Mouse (Mus musculus): ENCODE measurements around the gene Panx1. TPM values are rescaled to one million over a fixed set of nuclear protein-coding genes. Genes with fewer than 3 reads are reported as not detected.

Panx1 gene
- polyA plus RNA-seq, 1 experiment: 18.5 TPM

DNA sequence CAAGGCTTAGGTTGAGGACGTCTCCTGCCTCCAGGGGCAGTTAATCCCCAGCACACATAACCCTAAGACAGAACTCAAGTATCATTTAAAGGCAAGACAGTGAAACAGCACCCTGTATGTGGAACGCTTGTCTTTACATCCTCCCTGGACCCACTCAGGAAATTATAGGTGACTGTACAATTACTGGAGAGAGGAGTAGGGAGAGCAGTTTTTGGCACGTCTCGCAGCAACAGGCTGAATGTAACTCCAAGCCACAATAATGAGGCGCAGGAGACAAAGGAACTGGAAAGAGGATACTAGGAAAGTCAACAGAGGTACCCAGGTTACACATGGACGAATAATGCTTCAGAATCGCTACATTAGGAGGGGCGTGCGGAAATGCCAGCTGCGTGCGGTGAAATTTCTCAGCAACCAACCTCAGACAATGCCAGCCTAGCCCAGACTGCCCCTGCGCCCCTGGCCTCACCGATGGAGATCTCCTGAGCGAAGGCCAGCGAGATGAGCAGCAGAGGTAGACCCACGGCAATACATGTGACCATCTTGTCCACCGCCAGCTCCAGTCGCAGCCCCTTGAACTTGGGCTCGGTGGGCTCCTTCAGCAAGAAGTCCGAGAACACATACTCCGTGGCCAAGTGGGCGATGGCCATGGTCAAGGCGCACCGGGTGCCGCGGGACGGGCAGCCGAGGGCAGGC, 741 bp downstream of the Panx1 start:
- Histone ChIP-seq H3K4me3 (replicated peaks; ENCODE audit: insufficient read depth, low read depth, low read length) (peak overlapping the region; percentile 75), H3K27ac (ENCODE audit: insufficient read depth, low read length) (no peak overlapping the region), H3K4me1 (ENCODE audit: control insufficient read depth, insufficient read depth, low read length) (peaks cover 5% of the 10 kb centered on the region), H3K27me3 (ENCODE audit: control insufficient read depth, insufficient read depth, low read length) (no peaks in the 10 kb centered on the region)
- no peak for DNase-seq
- WGBS: 1% methylated on average over 28 of the region's 28 CpGs
- no peak for TF ChIP-seq POLR2A (IDR thresholded peaks at IDR 0.05; ENCODE audit: borderline replicate concordance, insufficient read depth, low read length)
- no peak for TF ChIP-seq CTCF (IDR thresholded peaks at IDR 0.05; ENCODE audit: borderline replicate concordance, insufficient read depth, low read depth, low read length)

DNA sequence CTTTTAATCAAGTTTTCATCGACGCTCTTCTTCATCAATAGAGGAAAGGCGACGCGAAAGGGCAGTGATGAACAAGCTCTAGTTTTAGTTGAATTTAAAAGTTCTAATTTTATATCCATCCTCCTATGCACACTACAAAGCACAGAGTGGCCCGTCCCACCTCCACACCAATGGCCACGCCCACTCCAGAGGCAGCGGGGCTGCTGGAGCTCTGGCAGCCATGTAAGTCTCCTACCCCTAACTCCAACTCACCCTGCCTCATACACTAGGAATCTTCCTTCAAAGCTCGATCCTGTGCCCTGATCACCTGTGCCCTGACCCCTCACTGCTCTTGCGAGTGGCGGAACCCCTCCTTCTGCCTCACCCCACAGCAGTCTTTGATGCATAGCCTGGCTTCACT, 3.7 kb downstream of the Panx1 start:
- H3K4me3 ChIP-seq (replicated peaks; ENCODE audit: insufficient read depth, low read depth, low read length): no peak overlapping the region
- 91% methylated on average over 11 of the region's 11 CpGs for WGBS
- H3K4me1 ChIP-seq (ENCODE audit: control insufficient read depth, insufficient read depth, low read length): peaks cover 5% of the 10 kb centered on the region
- H3K27me3 ChIP-seq (ENCODE audit: control insufficient read depth, insufficient read depth, low read length): no peaks in the 10 kb centered on the region
- H3K27ac ChIP-seq (ENCODE audit: insufficient read depth, low read length): no peak overlapping the region
- no peak for DNase-seq
- TF ChIP-seq CTCF (IDR thresholded peaks at IDR 0.05; ENCODE audit: borderline replicate concordance, insufficient read depth, low read depth, low read length) (no peak), POLR2A (IDR thresholded peaks at IDR 0.05; ENCODE audit: borderline replicate concordance, insufficient read depth, low read length) (no peak)

DNA sequence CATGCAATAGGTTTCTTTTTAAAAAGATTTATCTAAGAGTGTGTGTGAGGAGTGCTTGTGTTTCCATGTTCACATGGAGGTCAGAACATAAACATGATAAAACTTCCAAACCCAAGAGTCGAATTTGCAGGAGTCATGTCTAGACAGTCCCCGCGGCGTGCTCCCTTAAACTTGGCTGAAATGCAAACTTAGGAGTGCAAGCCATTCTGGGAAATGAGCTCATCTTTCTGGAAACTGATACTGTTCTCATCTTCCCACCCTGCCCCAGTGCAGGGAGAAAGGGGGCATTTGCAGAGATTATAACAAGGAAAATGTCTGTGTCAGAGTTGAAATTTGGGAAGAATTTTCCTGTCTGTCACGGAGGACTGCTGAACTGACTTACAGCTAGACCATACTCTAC, 5.4 kb downstream of the Panx1 start:
- Histone ChIP-seq H3K27ac (ENCODE audit: insufficient read depth, low read length) (no peak overlapping the region), H3K27me3 (ENCODE audit: control insufficient read depth, insufficient read depth, low read length) (no peaks in the 10 kb centered on the region), H3K4me3 (replicated peaks; ENCODE audit: insufficient read depth, low read depth, low read length) (no peak overlapping the region), H3K4me1 (ENCODE audit: control insufficient read depth, insufficient read depth, low read length) (peaks cover 2% of the 10 kb centered on the region)
- no peak for DNase-seq
- WGBS: 95% methylated on average over 5 of the region's 5 CpGs
- no peak for TF ChIP-seq CTCF (IDR thresholded peaks at IDR 0.05; ENCODE audit: borderline replicate concordance, insufficient read depth, low read depth, low read length)
- no peak for TF ChIP-seq POLR2A (IDR thresholded peaks at IDR 0.05; ENCODE audit: borderline replicate concordance, insufficient read depth, low read length)

DNA sequence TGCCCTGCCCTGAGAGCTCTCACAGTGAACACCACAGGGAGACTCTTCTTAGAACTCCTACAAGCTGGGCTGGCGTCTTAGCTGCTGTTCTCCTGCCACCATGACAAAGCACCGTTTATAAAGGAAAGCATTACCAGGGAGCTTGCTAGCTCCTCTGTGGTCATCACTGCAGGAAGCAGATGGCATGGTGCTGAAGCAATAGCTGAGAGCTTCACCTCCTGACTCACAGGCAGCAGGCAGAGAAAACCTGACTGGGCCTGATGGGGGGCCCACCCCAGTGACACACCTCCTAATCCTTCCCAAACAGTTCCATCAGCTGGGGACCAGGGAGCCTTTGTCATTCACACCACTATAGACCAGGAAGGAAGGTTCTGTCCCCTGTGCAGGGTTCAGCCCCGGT, 7.6 kb downstream of the Panx1 start:
- no peak for DNase-seq
- 47% methylated on average over 3 of the region's 3 CpGs for WGBS
- no peak overlapping the region for H3K4me3 ChIP-seq (replicated peaks; ENCODE audit: insufficient read depth, low read depth, low read length)
- no peak for TF ChIP-seq CTCF (IDR thresholded peaks at IDR 0.05; ENCODE audit: borderline replicate concordance, insufficient read depth, low read depth, low read length)
- TF ChIP-seq POLR2A (IDR thresholded peaks at IDR 0.05; ENCODE audit: borderline replicate concordance, insufficient read depth, low read length): no peak
- no peaks in the 10 kb centered on the region for H3K27me3 ChIP-seq (ENCODE audit: control insufficient read depth, insufficient read depth, low read length)
- no peaks in the 10 kb centered on the region for H3K4me1 ChIP-seq (ENCODE audit: control insufficient read depth, insufficient read depth, low read length)
- H3K27ac ChIP-seq (ENCODE audit: insufficient read depth, low read length): no peak overlapping the region

DNA sequence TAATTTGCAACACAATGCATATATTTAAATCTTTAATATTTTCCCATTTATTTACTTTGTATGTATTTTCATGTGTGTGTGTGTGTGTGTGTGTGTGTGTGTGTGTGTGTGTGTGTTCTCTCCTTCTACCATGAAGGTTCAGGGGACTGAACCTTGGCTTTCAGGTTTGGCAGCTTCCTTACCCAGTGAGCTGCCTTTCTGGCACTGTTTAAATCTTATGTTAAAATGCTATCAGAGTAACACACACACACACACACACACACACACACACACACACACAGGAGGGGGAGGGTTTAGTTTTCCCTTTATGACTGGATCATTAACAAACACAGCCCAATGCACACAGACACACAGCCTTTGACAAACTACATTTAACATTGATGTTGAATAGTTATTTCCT, 8.0 kb downstream of the Panx1 start:
- no peak for DNase-seq
- H3K27ac ChIP-seq (ENCODE audit: insufficient read depth, low read length): no peak overlapping the region
- TF ChIP-seq POLR2A (IDR thresholded peaks at IDR 0.05; ENCODE audit: borderline replicate concordance, insufficient read depth, low read length) (no peak), CTCF (IDR thresholded peaks at IDR 0.05; ENCODE audit: borderline replicate concordance, insufficient read depth, low read depth, low read length) (no peak)
- no peaks in the 10 kb centered on the region for H3K4me1 ChIP-seq (ENCODE audit: control insufficient read depth, insufficient read depth, low read length)
- no peaks in the 10 kb centered on the region for H3K27me3 ChIP-seq (ENCODE audit: control insufficient read depth, insufficient read depth, low read length)
- no peak overlapping the region for H3K4me3 ChIP-seq (replicated peaks; ENCODE audit: insufficient read depth, low read depth, low read length)

DNA sequence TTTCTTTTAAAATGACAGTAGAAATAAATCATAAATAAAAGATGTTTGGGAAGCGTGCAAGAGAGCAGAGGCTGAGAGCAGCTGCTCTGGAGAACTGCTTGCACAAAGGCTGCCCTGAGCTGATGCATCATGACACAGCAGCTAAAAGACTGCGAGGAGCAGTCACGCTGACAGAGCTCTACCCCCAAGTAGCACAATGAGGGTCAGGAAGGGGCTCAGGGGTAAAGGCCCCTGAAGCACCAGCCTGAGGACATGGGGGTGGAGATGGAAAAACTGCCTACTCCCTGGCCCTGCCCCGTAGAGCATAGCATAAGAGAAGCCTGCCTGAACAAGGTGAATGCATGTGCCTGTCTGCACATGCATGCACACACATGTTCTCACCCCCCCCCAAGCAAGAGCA, 8.5 kb downstream of the Panx1 start:
- TF ChIP-seq POLR2A (IDR thresholded peaks at IDR 0.05; ENCODE audit: borderline replicate concordance, insufficient read depth, low read length) (no peak), CTCF (IDR thresholded peaks at IDR 0.05; ENCODE audit: borderline replicate concordance, insufficient read depth, low read depth, low read length) (no peak)
- Histone ChIP-seq H3K4me1 (ENCODE audit: control insufficient read depth, insufficient read depth, low read length) (no peaks in the 10 kb centered on the region), H3K27ac (ENCODE audit: insufficient read depth, low read length) (no peak overlapping the region), H3K27me3 (ENCODE audit: control insufficient read depth, insufficient read depth, low read length) (no peaks in the 10 kb centered on the region), H3K4me3 (replicated peaks; ENCODE audit: insufficient read depth, low read depth, low read length) (no peak overlapping the region)
- no peak for DNase-seq
- 58% methylated on average over 4 of the region's 4 CpGs for WGBS

DNA sequence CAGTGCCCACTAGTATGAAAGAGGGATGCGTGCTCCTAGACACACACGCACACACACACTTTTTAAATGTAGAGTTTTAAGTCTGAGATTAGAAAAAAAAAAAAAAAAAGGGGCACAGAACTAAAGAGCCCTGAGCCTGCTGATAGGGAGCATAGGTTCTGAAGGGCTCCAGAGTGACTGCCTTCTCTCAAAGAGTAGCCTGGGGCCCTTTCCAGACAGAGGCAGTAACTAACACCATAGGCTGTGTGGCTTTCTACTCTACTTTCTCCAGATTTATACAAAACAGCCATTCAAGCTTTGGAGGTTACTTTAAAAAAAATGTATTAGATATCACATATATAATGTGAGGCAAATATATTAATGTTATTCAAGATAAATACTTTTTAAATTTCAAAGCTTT, 8.9 kb downstream of the Panx1 start:
- H3K27me3 ChIP-seq (ENCODE audit: control insufficient read depth, insufficient read depth, low read length): no peaks in the 10 kb centered on the region
- 97% methylated on average over 2 of the region's 2 CpGs for WGBS
- TF ChIP-seq CTCF (IDR thresholded peaks at IDR 0.05; ENCODE audit: borderline replicate concordance, insufficient read depth, low read depth, low read length) (no peak), POLR2A (IDR thresholded peaks at IDR 0.05; ENCODE audit: borderline replicate concordance, insufficient read depth, low read length) (no peak)
- H3K27ac ChIP-seq (ENCODE audit: insufficient read depth, low read length): no peak overlapping the region
- no peak for DNase-seq
- no peak overlapping the region for H3K4me3 ChIP-seq (replicated peaks; ENCODE audit: insufficient read depth, low read depth, low read length)
- no peaks in the 10 kb centered on the region for H3K4me1 ChIP-seq (ENCODE audit: control insufficient read depth, insufficient read depth, low read length)

DNA sequence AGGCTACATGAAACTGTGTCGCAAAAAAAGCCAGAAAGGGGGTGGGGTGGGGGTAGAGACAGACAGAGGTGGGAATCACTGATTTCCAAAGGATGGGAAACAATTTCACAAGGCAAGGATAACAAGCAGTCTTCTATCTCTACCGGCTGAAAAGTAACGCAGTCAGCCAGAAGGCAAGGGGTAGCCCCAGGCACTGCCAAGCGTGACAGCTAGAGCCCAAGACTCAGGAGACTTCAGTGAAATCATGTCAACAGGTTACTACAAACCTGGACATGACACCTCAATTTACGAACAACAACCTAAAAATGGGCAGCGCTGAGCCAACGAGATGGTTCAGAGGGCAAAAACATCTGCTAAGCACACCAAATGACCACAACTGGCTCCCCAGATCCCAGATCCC, 9.3 kb downstream of the Panx1 start:
- DNase-seq: no peak
- 86% methylated on average over 7 of the region's 7 CpGs for WGBS
- no peak overlapping the region for H3K27ac ChIP-seq (ENCODE audit: insufficient read depth, low read length)
- H3K27me3 ChIP-seq (ENCODE audit: control insufficient read depth, insufficient read depth, low read length): no peaks in the 10 kb centered on the region
- H3K4me1 ChIP-seq (ENCODE audit: control insufficient read depth, insufficient read depth, low read length): no peaks in the 10 kb centered on the region
- H3K4me3 ChIP-seq (replicated peaks; ENCODE audit: insufficient read depth, low read depth, low read length): no peak overlapping the region
- no peak for TF ChIP-seq CTCF (IDR thresholded peaks at IDR 0.05; ENCODE audit: borderline replicate concordance, insufficient read depth, low read depth, low read length)
- no peak for TF ChIP-seq POLR2A (IDR thresholded peaks at IDR 0.05; ENCODE audit: borderline replicate concordance, insufficient read depth, low read length)

Measured in cerebellum, adult 2 months (tissue).